Mouse (Mus musculus): ENCODE measurements around the gene Krtcap2. TPM values are rescaled to one million over a fixed set of nuclear protein-coding genes. Genes with fewer than 3 reads are reported as not detected.
"Not testable (repeated sequence)": the region's sequence is repeated elsewhere in the genome, so short reads cannot be mapped to it uniquely, and the experiment has no call there.

Krtcap2 gene
- polyA plus RNA-seq, 1 experiment: 82.9 TPM

- WGBS: 0% methylated on average over 6 of the region's 6 CpGs
- H3K4me3 ChIP-seq (replicated peaks; ENCODE audit: insufficient read depth, low read depth, low read length): no peak overlapping the region
- no peak for TF ChIP-seq POLR2A (IDR thresholded peaks at IDR 0.05; ENCODE audit: borderline replicate concordance, insufficient read depth, low read length)
- peak; percentile 92 for TF ChIP-seq CTCF (IDR thresholded peaks at IDR 0.05; ENCODE audit: borderline replicate concordance, insufficient read depth, low read depth, low read length)
- no peaks in the 10 kb centered on the region for H3K27me3 ChIP-seq (ENCODE audit: control insufficient read depth, insufficient read depth, low read length)
- DNase-seq: peak; percentile 80 to 86
- 0 out of 2 replicates have a peak, but pooled peaks cover 2% of the 10 kb centered on the region for H3K4me1 ChIP-seq (ENCODE audit: control insufficient read depth, insufficient read depth, low read length)
- H3K27ac ChIP-seq (ENCODE audit: insufficient read depth, low read length): no peak overlapping the region
Measured at GRCm38 (mm10) chr3:89215853-89216252, 29.9 kb upstream of the Krtcap2 start.

- not testable (repeated sequence) for H3K27ac ChIP-seq (ENCODE audit: insufficient read depth, low read length); DNase-seq; H3K27me3 ChIP-seq (ENCODE audit: control insufficient read depth, insufficient read depth, low read length); H3K4me3 ChIP-seq (replicated peaks; ENCODE audit: insufficient read depth, low read depth, low read length); H3K4me1 ChIP-seq (ENCODE audit: control insufficient read depth, insufficient read depth, low read length)
- WGBS: 65% methylated on average over 7 of the region's 7 CpGs
Measured at GRCm38 (mm10) chr3:89216407-89216806, 29.4 kb upstream of the Krtcap2 start.

GRCm38 (mm10) chr3:89218271-89218670 lies 27.5 kb upstream of the Krtcap2 start:
- no peak for DNase-seq
- WGBS: 63% methylated on average over 1 of the region's 1 CpGs
- Histone ChIP-seq H3K4me1 (ENCODE audit: control insufficient read depth, insufficient read depth, low read length) (0 out of 2 replicates have a peak, but pooled peaks cover 2% of the 10 kb centered on the region), H3K27ac (ENCODE audit: insufficient read depth, low read length) (no peak overlapping the region), H3K27me3 (ENCODE audit: control insufficient read depth, insufficient read depth, low read length) (no peaks in the 10 kb centered on the region), H3K4me3 (replicated peaks; ENCODE audit: insufficient read depth, low read depth, low read length) (no peak overlapping the region)
- TF ChIP-seq CTCF (IDR thresholded peaks at IDR 0.05; ENCODE audit: borderline replicate concordance, insufficient read depth, low read depth, low read length) (no peak), POLR2A (IDR thresholded peaks at IDR 0.05; ENCODE audit: borderline replicate concordance, insufficient read depth, low read length) (no peak)

GRCm38 (mm10) chr3:89219546-89219945 lies 26.2 kb upstream of the Krtcap2 start:
- no peak overlapping the region for H3K4me3 ChIP-seq (replicated peaks; ENCODE audit: insufficient read depth, low read depth, low read length)
- 0 out of 2 replicates have a peak, but pooled peaks cover 2% of the 10 kb centered on the region for H3K4me1 ChIP-seq (ENCODE audit: control insufficient read depth, insufficient read depth, low read length)
- DNase-seq: no peak
- no peaks in the 10 kb centered on the region for H3K27me3 ChIP-seq (ENCODE audit: control insufficient read depth, insufficient read depth, low read length)
- H3K27ac ChIP-seq (ENCODE audit: insufficient read depth, low read length): no peak overlapping the region
- 46% methylated on average over 8 of the region's 8 CpGs for WGBS
- TF ChIP-seq CTCF (IDR thresholded peaks at IDR 0.05; ENCODE audit: borderline replicate concordance, insufficient read depth, low read depth, low read length) (no peak), POLR2A (IDR thresholded peaks at IDR 0.05; ENCODE audit: borderline replicate concordance, insufficient read depth, low read length) (no peak)

- DNase-seq: no peak
- H3K27ac ChIP-seq (ENCODE audit: insufficient read depth, low read length): no peak overlapping the region
- H3K4me1 ChIP-seq (ENCODE audit: control insufficient read depth, insufficient read depth, low read length): no peaks in the 10 kb centered on the region
- 48% methylated on average over 5 of the region's 5 CpGs for WGBS
- H3K4me3 ChIP-seq (replicated peaks; ENCODE audit: insufficient read depth, low read depth, low read length): no peak overlapping the region
- TF ChIP-seq POLR2A (IDR thresholded peaks at IDR 0.05; ENCODE audit: borderline replicate concordance, insufficient read depth, low read length) (no peak), CTCF (IDR thresholded peaks at IDR 0.05; ENCODE audit: borderline replicate concordance, insufficient read depth, low read depth, low read length) (no peak)
- no peaks in the 10 kb centered on the region for H3K27me3 ChIP-seq (ENCODE audit: control insufficient read depth, insufficient read depth, low read length)
Measured at GRCm38 (mm10) chr3:89221167-89221566, 24.6 kb upstream of the Krtcap2 start.

GRCm38 (mm10) chr3:89224796-89225195 lies 21.0 kb upstream of the Krtcap2 start:
- H3K4me3 ChIP-seq (replicated peaks; ENCODE audit: insufficient read depth, low read depth, low read length): no peak overlapping the region
- no peak for TF ChIP-seq POLR2A (IDR thresholded peaks at IDR 0.05; ENCODE audit: borderline replicate concordance, insufficient read depth, low read length)
- no peak for TF ChIP-seq CTCF (IDR thresholded peaks at IDR 0.05; ENCODE audit: borderline replicate concordance, insufficient read depth, low read depth, low read length)
- WGBS: 52% methylated on average over 11 of the region's 11 CpGs
- no peaks in the 10 kb centered on the region for H3K4me1 ChIP-seq (ENCODE audit: control insufficient read depth, insufficient read depth, low read length)
- DNase-seq: no peak
- no peaks in the 10 kb centered on the region for H3K27me3 ChIP-seq (ENCODE audit: control insufficient read depth, insufficient read depth, low read length)
- no peak overlapping the region for H3K27ac ChIP-seq (ENCODE audit: insufficient read depth, low read length)

GRCm38 (mm10) chr3:89225321-89225815 lies 20.4 kb upstream of the Krtcap2 start:
- WGBS: 46% methylated on average over 12 of the region's 12 CpGs
- Histone ChIP-seq H3K27ac (ENCODE audit: insufficient read depth, low read length) (no peak overlapping the region; the same call in 1 of the 2 replicates), H3K4me1 (ENCODE audit: control insufficient read depth, insufficient read depth, low read length) (no peaks in the 10 kb centered on the region), H3K27me3 (ENCODE audit: control insufficient read depth, insufficient read depth, low read length) (no peaks in the 10 kb centered on the region), H3K4me3 (replicated peaks; ENCODE audit: insufficient read depth, low read depth, low read length) (no peak overlapping the region)
- TF ChIP-seq POLR2A (IDR thresholded peaks at IDR 0.05; ENCODE audit: borderline replicate concordance, insufficient read depth, low read length): no peak
- no peak for TF ChIP-seq CTCF (IDR thresholded peaks at IDR 0.05; ENCODE audit: borderline replicate concordance, insufficient read depth, low read depth, low read length)
- no peak for DNase-seq

GRCm38 (mm10) chr3:89225918-89226317 lies 19.8 kb upstream of the Krtcap2 start:
- peak in 1 of 2 experiments; percentile 31 for DNase-seq
- 66% methylated on average over 4 of the region's 4 CpGs for WGBS
- TF ChIP-seq CTCF (IDR thresholded peaks at IDR 0.05; ENCODE audit: borderline replicate concordance, insufficient read depth, low read depth, low read length): no peak
- TF ChIP-seq POLR2A (IDR thresholded peaks at IDR 0.05; ENCODE audit: borderline replicate concordance, insufficient read depth, low read length): no peak
- H3K27ac ChIP-seq (ENCODE audit: insufficient read depth, low read length): no peak overlapping the region; the same call in 1 of the 2 replicates
- no peaks in the 10 kb centered on the region for H3K27me3 ChIP-seq (ENCODE audit: control insufficient read depth, insufficient read depth, low read length)
- no peak overlapping the region for H3K4me3 ChIP-seq (replicated peaks; ENCODE audit: insufficient read depth, low read depth, low read length)
- H3K4me1 ChIP-seq (ENCODE audit: control insufficient read depth, insufficient read depth, low read length): no peaks in the 10 kb centered on the region
